Mouse (Mus musculus) heart, embryonic 11.5 days (tissue): Measurements from ENCODE around the gene Fam78b. TPM values are rescaled to one million over a fixed set of nuclear protein-coding genes. Genes with fewer than 3 reads are reported as not detected.

Experiments
- ATAC-seq: fragments of 200-750 bp; cut with Nextera tagmentation; replicated peaks from 2 replicates; pipeline ENCODE4 v1.8.0; 2017; ENCODE audit warnings: moderate library complexity; ENCODE audit not compliant: insufficient number of reproducible peaks, low FRiP score, low TSS enrichment
- H3K27ac ChIP-seq: fragments of 300-500 bp; sonication (generic); 2 replicates; pipeline ENCODE4 v1.5.1; 2014; ENCODE audit warnings: mild to moderate bottlenecking, low read depth, low read length
- H3K27me3 ChIP-seq: fragments of 300-500 bp; sonication (generic); 2 replicates; pipeline ENCODE4 v1.6.1; 2014; ENCODE audit warnings: mild to moderate bottlenecking, low read length, mixed read lengths; ENCODE audit not compliant: control insufficient read depth, insufficient read depth
- H3K36me3 ChIP-seq: fragments of 300-500 bp; sonication (generic); 2 replicates; pipeline ENCODE4 v1.6.1; 2014; ENCODE audit warnings: mild to moderate bottlenecking, low read length, moderate library complexity, mixed read lengths; ENCODE audit not compliant: control insufficient read depth, insufficient read depth
- H3K4me1 ChIP-seq: fragments of 300-500 bp; sonication (generic); 2 replicates; pipeline ENCODE4 v1.6.1; 2014; ENCODE audit warnings: low read length; ENCODE audit not compliant: control insufficient read depth, insufficient read depth
- H3K4me2 ChIP-seq: fragments of 300-500 bp; sonication (generic); 2 replicates; pipeline ENCODE4 v1.6.1; 2014; ENCODE audit warnings: mild to moderate bottlenecking, moderate library complexity
- H3K4me3 ChIP-seq: fragments of 300-500 bp; sonication (generic); 2 replicates; pipeline ENCODE4 v1.5.1; 2014; ENCODE audit warnings: low read depth, low read length
- H3K9ac ChIP-seq: fragments of 300-500 bp; sonication (generic); 2 replicates; pipeline ENCODE4 v1.6.1; 2014; ENCODE audit warnings: mild to moderate bottlenecking, low read depth, low read length, moderate library complexity
- H3K9me3 ChIP-seq: fragments of 300-500 bp; sonication (generic); replicated peaks from 2 replicates; pipeline ENCODE4 v1.6.1; 2016; ENCODE audit warnings: low read length; ENCODE audit not compliant: control insufficient read depth
- WGBS: fragments of 180-500 bp; shearing (Covaris S2); extraction: QIAGEN DNeasy Blood & Tissue Kit; methylation state at CpG from one replicate; pipeline ENCODE4 v1.1.7; 2014; ENCODE audit not compliant: insufficient replicate concordance; 5-methylcytosine and 5-hydroxymethylcytosine counted together
- polyA plus RNA-seq: library from polyadenylated mRNA; unstranded; fragments of >200 nt; fragmentation: Nextera tagmentation; extraction: Ambion mirVana; gene quantifications from 2 replicates; pipeline ENCODE4 v1.2.1, GENCODE M21; 2014

The Fam78b gene
- polyA plus RNA-seq, 1 experiment from 2014 or later, result 0.60 TPM

DNA sequence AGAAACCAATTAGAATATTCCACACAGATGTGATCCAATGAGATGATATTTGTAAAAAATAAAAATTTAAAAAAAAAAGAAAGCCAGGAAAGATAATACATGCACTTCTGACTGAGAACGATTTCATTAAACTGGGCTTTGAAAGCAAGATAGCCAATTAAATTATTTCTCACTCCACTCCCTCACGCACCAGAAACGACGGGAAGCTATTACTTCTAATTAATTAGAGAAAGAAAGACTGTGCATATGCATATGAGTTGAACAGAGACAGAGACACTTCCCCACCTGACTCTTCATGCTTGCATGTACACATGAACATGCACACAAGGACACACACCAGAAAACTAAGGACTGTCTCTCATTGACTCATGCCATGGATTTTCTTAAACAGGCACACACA, 84.2 kb downstream of the Fam78b start:
- Histone ChIP-seq H3K27ac (no peak overlapping the region), H3K27me3 (no peaks in the 10 kb centered on the region), H3K9me3 (no peaks in the 10 kb centered on the region), H3K4me3 (no peak overlapping the region), H3K4me1 (no peaks in the 10 kb centered on the region), H3K4me2 (no peak overlapping the region), H3K9ac (no peak overlapping the region), H3K36me3 (no peaks in the 10 kb centered on the region)
- 77% methylated on average over 4 of the region's 4 CpGs for WGBS
- no peak for ATAC-seq

DNA sequence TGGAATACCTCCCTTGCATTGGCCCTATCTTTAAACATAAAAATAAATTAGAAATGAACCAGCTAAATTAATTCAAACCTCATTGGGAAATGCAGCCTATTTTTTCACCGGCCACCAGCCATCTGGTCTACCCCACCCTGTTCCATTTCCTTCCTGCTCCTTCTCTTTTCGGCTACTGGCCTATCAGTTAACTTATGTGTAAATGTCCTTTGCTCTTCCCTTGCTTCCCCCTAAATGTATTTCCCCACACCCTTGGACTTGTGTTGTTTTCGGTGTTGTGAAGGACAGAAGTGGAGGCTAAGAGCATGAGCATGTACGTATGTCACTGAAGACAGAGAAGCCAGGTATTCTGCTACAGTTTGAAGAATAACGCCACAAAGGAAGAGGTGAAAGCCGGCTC, 89.2 kb downstream of the Fam78b start:
- 78% methylated on average over 6 of the region's 6 CpGs for WGBS

GRCm38 (mm10) chr1:167093551-167093950, 92.3 kb downstream of the Fam78b start:
- 48% methylated on average over 3 of the region's 3 CpGs for WGBS
- Histone ChIP-seq H3K9ac (no peak overlapping the region), H3K9me3 (no peaks in the 10 kb centered on the region), H3K27me3 (no peaks in the 10 kb centered on the region), H3K4me2 (no peak overlapping the region), H3K4me3 (no peak overlapping the region), H3K36me3 (no peaks in the 10 kb centered on the region), H3K4me1 (no peaks in the 10 kb centered on the region), H3K27ac (no peak overlapping the region)
- no peak for ATAC-seq

More for the DNA sequence above, 89.2 kb downstream of the Fam78b start:
- Histone ChIP-seq H3K9ac (no peak overlapping the region), H3K4me2 (no peak overlapping the region), H3K4me1 (no peaks in the 10 kb centered on the region), H3K36me3 (no peaks in the 10 kb centered on the region), H3K4me3 (no peak overlapping the region), H3K9me3 (no peaks in the 10 kb centered on the region), H3K27me3 (no peaks in the 10 kb centered on the region), H3K27ac (no peak overlapping the region)
- no peak for ATAC-seq

DNA sequence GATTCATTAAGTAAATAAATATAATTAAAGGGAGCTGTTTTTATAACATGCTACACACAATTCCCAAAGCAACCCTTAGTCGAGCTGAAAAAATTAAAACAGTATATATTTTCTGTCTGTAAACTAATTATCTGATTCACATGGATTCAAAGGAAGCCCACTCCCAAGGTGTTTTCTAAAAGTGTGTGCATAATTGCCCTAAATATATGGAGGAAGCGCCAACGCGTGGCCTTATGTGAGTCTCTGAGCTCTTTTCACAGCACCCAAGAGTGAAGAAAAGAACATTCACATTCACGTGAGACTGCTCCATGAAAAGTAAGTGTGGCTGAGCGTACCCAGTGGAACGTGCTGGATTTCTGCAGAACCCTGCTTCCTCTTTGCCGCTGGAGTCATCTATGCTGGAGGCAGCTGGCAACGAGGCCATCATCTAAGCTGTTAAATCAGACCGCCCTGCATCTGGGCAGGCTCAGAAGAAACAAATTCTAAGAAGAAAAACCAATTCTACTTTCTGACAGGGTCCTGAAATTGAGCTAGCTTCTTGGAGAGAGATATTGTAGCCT, 93.5 kb downstream of the Fam78b start:
- no peak for ATAC-seq
- Histone ChIP-seq H3K9me3 (no peaks in the 10 kb centered on the region), H3K4me3 (no peak overlapping the region), H3K4me1 (no peaks in the 10 kb centered on the region), H3K27me3 (no peaks in the 10 kb centered on the region), H3K36me3 (no peaks in the 10 kb centered on the region), H3K4me2 (no peak overlapping the region), H3K9ac (no peak overlapping the region), H3K27ac (no peak overlapping the region)
- WGBS, result 77% methylated on average over 10 of the region's 10 CpGs

DNA sequence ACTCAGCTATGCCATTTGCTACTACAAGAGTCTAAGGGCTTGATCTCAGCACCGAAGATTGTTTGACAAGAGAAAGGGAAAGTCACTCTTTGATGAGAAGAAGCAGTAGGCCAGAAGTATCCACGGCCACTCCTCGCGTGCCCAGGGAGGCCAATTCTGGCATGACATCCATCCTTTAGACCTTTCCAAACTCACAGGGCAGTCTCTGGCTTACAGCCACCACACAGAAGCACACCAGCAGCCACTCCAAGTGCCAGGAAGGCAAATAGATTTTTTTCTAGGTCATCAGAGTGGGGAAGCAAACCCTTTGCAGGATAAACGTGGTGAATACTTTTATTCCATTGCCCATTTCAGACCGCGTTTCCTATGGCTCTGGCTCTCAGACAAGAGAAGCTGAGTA, 97.5 kb downstream of the Fam78b start:
- no peak overlapping the region for H3K4me2 ChIP-seq
- no peaks in the 10 kb centered on the region for H3K9me3 ChIP-seq
- no peak overlapping the region for H3K27ac ChIP-seq
- no peak for ATAC-seq
- no peaks in the 10 kb centered on the region for H3K4me1 ChIP-seq
- H3K9ac ChIP-seq, result no peak overlapping the region
- no peak overlapping the region for H3K4me3 ChIP-seq
- H3K36me3 ChIP-seq, result no peaks in the 10 kb centered on the region
- WGBS, result 82% methylated on average over 7 of the region's 7 CpGs
- H3K27me3 ChIP-seq, result no peaks in the 10 kb centered on the region

DNA sequence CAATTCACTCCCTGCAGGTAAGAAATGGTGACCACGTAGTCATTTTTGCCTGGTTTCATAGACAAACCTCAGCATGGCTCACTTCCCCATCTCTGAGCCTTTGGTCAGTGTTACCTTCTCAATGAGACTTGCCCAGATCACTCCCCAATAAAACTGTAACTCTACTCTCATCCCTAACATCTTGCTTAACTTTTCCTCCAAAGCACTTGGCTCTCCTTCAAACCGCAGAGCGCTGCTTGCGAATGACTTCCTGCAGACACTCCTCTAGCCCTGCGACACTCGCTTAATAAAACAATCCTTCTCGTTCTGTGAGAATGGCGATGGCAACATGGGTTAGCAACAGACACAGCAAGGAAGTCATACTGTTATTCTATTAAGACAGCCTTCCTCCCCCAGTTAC, 100.8 kb downstream of the Fam78b start:
- H3K27me3 ChIP-seq, result no peaks in the 10 kb centered on the region
- 82% methylated on average over 8 of the region's 8 CpGs for WGBS
- no peak for ATAC-seq
- no peak overlapping the region for H3K27ac ChIP-seq
- no peak overlapping the region for H3K4me3 ChIP-seq
- H3K36me3 ChIP-seq, result no peaks in the 10 kb centered on the region
- no peak overlapping the region for H3K9ac ChIP-seq
- no peaks in the 10 kb centered on the region for H3K4me1 ChIP-seq
- H3K4me2 ChIP-seq, result no peak overlapping the region
- H3K9me3 ChIP-seq, result no peaks in the 10 kb centered on the region

DNA sequence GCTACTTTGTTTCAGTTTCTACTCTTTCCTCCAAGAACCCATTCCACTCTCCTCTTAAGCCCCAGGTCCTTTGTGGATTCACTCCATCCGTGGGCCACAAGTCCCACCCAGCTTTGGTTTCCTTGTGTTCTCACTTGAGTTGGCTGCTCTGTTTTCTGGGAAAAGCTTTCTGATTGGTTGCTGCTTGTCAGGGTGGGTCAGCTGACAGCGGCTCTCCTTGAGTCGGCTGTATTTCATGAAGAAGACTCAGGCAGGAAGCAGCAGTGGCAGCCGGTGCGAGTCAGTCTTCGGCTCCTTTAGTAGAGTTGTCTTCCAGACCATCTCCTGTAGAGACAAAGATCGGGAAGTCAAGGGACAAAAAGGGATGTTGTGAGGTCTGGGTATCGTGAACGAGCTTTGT, 101.3 kb downstream of the Fam78b start:
- no peak overlapping the region for H3K4me2 ChIP-seq
- H3K27me3 ChIP-seq, result no peaks in the 10 kb centered on the region
- H3K9ac ChIP-seq, result no peak overlapping the region
- H3K4me3 ChIP-seq, result no peak overlapping the region
- no peaks in the 10 kb centered on the region for H3K9me3 ChIP-seq
- no peak overlapping the region for H3K27ac ChIP-seq
- no peaks in the 10 kb centered on the region for H3K4me1 ChIP-seq
- no peak for ATAC-seq
- no peaks in the 10 kb centered on the region for H3K36me3 ChIP-seq
- 63% methylated on average over 9 of the region's 9 CpGs for WGBS

GRCm38 (mm10) chr1:167104956-167105626, 103.9 kb downstream of the Fam78b start:
- Histone ChIP-seq H3K4me2 (no peak overlapping the region), H3K4me1 (no peaks in the 10 kb centered on the region), H3K27me3 (no peaks in the 10 kb centered on the region), H3K36me3 (no peaks in the 10 kb centered on the region), H3K27ac (no peak overlapping the region), H3K9ac (no peak overlapping the region), H3K9me3 (0 out of 2 replicates have a peak, but pooled peaks cover 3% of the 10 kb centered on the region), H3K4me3 (no peak overlapping the region)
- ATAC-seq, result no peak
- WGBS, result 60% methylated on average over 5 of the region's 5 CpGs

GRCm38 (mm10) chr1:167105916-167106315, 104.7 kb downstream of the Fam78b start:
- WGBS, result 82% methylated on average over 4 of the region's 4 CpGs
- Histone ChIP-seq H3K4me2 (no peak overlapping the region), H3K9me3 (0 out of 2 replicates have a peak, but pooled peaks cover 3% of the 10 kb centered on the region), H3K9ac (no peak overlapping the region), H3K27ac (no peak overlapping the region), H3K27me3 (no peaks in the 10 kb centered on the region), H3K36me3 (no peaks in the 10 kb centered on the region), H3K4me3 (no peak overlapping the region), H3K4me1 (no peaks in the 10 kb centered on the region)
- no peak for ATAC-seq
